Mouse (Mus musculus) layer of hippocampus, adult 18-20 months (tissue): ENCODE data around the gene Fcor. TPM values are rescaled to one million over a fixed set of nuclear protein-coding genes. Genes with fewer than 3 reads are reported as not detected.

Experiments
- DNase-seq, 2 experiments: peaks; one replicate each; pipeline ENCODE4 v3.0.0; 2022; ENCODE audit warnings: low spot score in 2 of 2
- total RNA-seq, 2 experiments: library from RNA; stranded (reverse); gene quantifications; 2 replicates each; pipeline ENCODE4 v1.2.3; 2021

Fcor gene
- total RNA-seq, 2 experiments from 2014 or later, result 12.9 to 14.8 TPM

- peak; percentile 94 to 98 for DNase-seq
These were observed 4.2 kb upstream of the Fcor start, which contains the start of gene Trappc5 for GRCm38 (mm10) chr8:3676131-3676992. Gene Trappc5, plus strand, starts transcription at chr8:3676299.

GRCm38 (mm10) chr8:3674671-3675070 lies 2.5 kb upstream of the Fcor start:
- no peak for DNase-seq

GRCm38 (mm10) chr8:3670388-3670787 lies 1.8 kb downstream of the Fcor start:
- DNase-seq, result no peak

- no peak for DNase-seq
These were observed 6.7 kb downstream of the Fcor start, which contains the start of gene Mcemp1 for GRCm38 (mm10) chr8:3665507-3665906. Gene Mcemp1, plus strand, starts transcription at chr8:3665754.

- no peak for DNase-seq
These were observed 7.8 kb downstream of the Fcor start for GRCm38 (mm10) chr8:3664405-3664804.

- no peak for DNase-seq
These were observed 11.3 kb downstream of the Fcor start for GRCm38 (mm10) chr8:3660889-3661288.

- peak in 1 of 2 experiments; percentile 21 for DNase-seq
These were observed 15.3 kb downstream of the Fcor start for GRCm38 (mm10) chr8:3656725-3657381.

- DNase-seq, result no peak
These were observed 16.6 kb downstream of the Fcor start, which contains the start of gene Retn for GRCm38 (mm10) chr8:3655526-3655925. Gene Retn, plus strand, starts transcription at chr8:3655770.

GRCm38 (mm10) chr8:3654726-3655508 lies 17.2 kb downstream of the Fcor start:
- DNase-seq, result no peak

- DNase-seq, result no peak
These were observed 19.3 kb downstream of the Fcor start for GRCm38 (mm10) chr8:3652845-3653244.

GRCm38 (mm10) chr8:3648990-3649389 lies 23.2 kb downstream of the Fcor start:
- no peak for DNase-seq

- no peak for DNase-seq
These were observed 23.9 kb downstream of the Fcor start for GRCm38 (mm10) chr8:3648268-3648667.

- no peak for DNase-seq
These were observed 24.6 kb downstream of the Fcor start for GRCm38 (mm10) chr8:3647561-3647960.

- DNase-seq, result no peak
These were observed 25.2 kb downstream of the Fcor start for GRCm38 (mm10) chr8:3646824-3647531.

- peak in 1 of 2 experiments; percentile 27 for DNase-seq
These were observed 26.4 kb downstream of the Fcor start for GRCm38 (mm10) chr8:3645804-3646203.

GRCm38 (mm10) chr8:3631478-3631875 lies 40.7 kb downstream of the Fcor start:
- no peak for DNase-seq

GRCm38 (mm10) chr8:3630647-3631477 lies 41.3 kb downstream of the Fcor start, which contains the start of gene Stxbp2:
Gene Stxbp2, plus strand, starts transcription at chr8:3630955.
- DNase-seq, result peak; percentile 67 to 77

GRCm38 (mm10) chr8:3628014-3628413 lies 44.1 kb downstream of the Fcor start:
- peak in 1 of 2 experiments; percentile 53 for DNase-seq

- no peak for DNase-seq
These were observed 45.2 kb downstream of the Fcor start for GRCm38 (mm10) chr8:3626971-3627370.

GRCm38 (mm10) chr8:3625445-3625844 lies 46.7 kb downstream of the Fcor start, which contains the start of gene Pcp2:
Gene Pcp2, minus strand, starts transcription at chr8:3625545.
- DNase-seq, result no peak
